Mouse (Mus musculus) heart, postnatal 25 days (tissue): ENCODE measurements around the gene Fam189b. TPM values are rescaled to one million over a fixed set of nuclear protein-coding genes. Genes with fewer than 3 reads are reported as not detected.

Experiments
- microRNA-seq: library from miRNA; unstranded; fragments of <30 nt; microRNA quantifications from one replicate; pipeline ENCODE4 v1.2.0, GENCODE M21; 2022
- total RNA-seq, 2 experiments: library from RNA; stranded (reverse); gene quantifications; 2 replicates each; pipeline ENCODE4 v1.2.3; 2021

Fam189b gene
- total RNA-seq, 2 experiments from 2014 or later, result 5.2 to 5.7 TPM

Small RNA genes within 50 kb of the gene (microRNA-seq; reads per million reads assigned to microRNA genes)
- 58.1 reads per million, percentile 51 among the genes with 10 or more reads in this experiment for gene Mir92b

Other genes starting within 250 kb of the Fam189b start
- gene Ash1l, start 232.5 kb upstream of the Fam189b start, total RNA-seq, result 10 to 100 TPM; 32.0 to 37.0 TPM
- gene Dap3, start 232.0 kb upstream of the Fam189b start, total RNA-seq, result 100 to 1,000 TPM; 138 to 145 TPM
- gene Rusc1, start 89.8 kb upstream of the Fam189b start, total RNA-seq, result 10 to 100 TPM; 20.0 to 22.5 TPM
- gene Gm43738, start 82.0 kb upstream of the Fam189b start, total RNA-seq, result not detected
- 10 to 100 TPM; 20.7 to 22.3 TPM for gene Fdps, start 81.2 kb upstream of the Fam189b start, total RNA-seq
- gene Pklr, start 47.0 kb upstream of the Fam189b start, total RNA-seq, result not detected
- under 1 TPM; 0.16 to 0.61 TPM for gene Hcn3, start 22.9 kb upstream of the Fam189b start, total RNA-seq
- 10 to 100 TPM; 18.1 to 18.7 TPM for gene Clk2, start 18.3 kb upstream of the Fam189b start, total RNA-seq
- 10 to 100 TPM; 48.9 to 50.2 TPM for gene Scamp3, start 5.7 kb upstream of the Fam189b start, total RNA-seq
- gene Gba, start 19.8 kb downstream of the Fam189b start, total RNA-seq, result 10 to 100 TPM; 18.2 to 20.9 TPM
- gene Thbs3, start 32.0 kb downstream of the Fam189b start, total RNA-seq, result 1 to 10 TPM; 6.1 to 7.2 TPM
- 10 to 100 TPM; 62.3 to 62.6 TPM for gene Mtx1, start 43.9 kb downstream of the Fam189b start, total RNA-seq
- gene Muc1, start 45.9 kb downstream of the Fam189b start, total RNA-seq, result under 1 TPM; 0.22 to 0.39 TPM
- gene Krtcap2, start 62.8 kb downstream of the Fam189b start, total RNA-seq, result 10 to 100 TPM; 73.5 to 87.6 TPM
- under 1 TPM; 0.47 to 0.59 TPM for gene Trim46, start 63.2 kb downstream of the Fam189b start, total RNA-seq
- gene Dpm3, start 76.2 kb downstream of the Fam189b start, total RNA-seq, result 10 to 100 TPM; 51.7 to 53.9 TPM
- gene Slc50a1, start 87.4 kb downstream of the Fam189b start, total RNA-seq, result 10 to 100 TPM; 21.0 TPM
- gene Efna1, start 98.0 kb downstream of the Fam189b start, total RNA-seq, result 10 to 100 TPM; 29.4 to 33.5 TPM
- gene Efna3, start 139.8 kb downstream of the Fam189b start, total RNA-seq, result under 1 TPM in 1 of 2 experiments, not detected in 1; 0.31 TPM
- under 1 TPM; 0.31 to 0.47 TPM for gene Efna4, start 154.9 kb downstream of the Fam189b start, total RNA-seq
- gene Adam15, start 166.9 kb downstream of the Fam189b start, total RNA-seq, result 10 to 100 TPM; 52.7 to 68.7 TPM
- gene Dcst2, start 178.8 kb downstream of the Fam189b start, total RNA-seq, result not detected
- gene Dcst1, start 182.1 kb downstream of the Fam189b start, total RNA-seq, result not detected
- 10 to 100 TPM; 20.6 to 25.1 TPM for gene Zbtb7b, start 211.6 kb downstream of the Fam189b start, total RNA-seq
- under 1 TPM; 0.23 to 0.59 TPM for gene Lenep, start 219.7 kb downstream of the Fam189b start, total RNA-seq
- 10 to 100 TPM; 57.5 to 60.8 TPM for gene Flad1, start 228.7 kb downstream of the Fam189b start, total RNA-seq
- gene Cks1b, start 235.2 kb downstream of the Fam189b start, total RNA-seq, result 1 to 10 TPM; 4.1 to 4.7 TPM
- 10 to 100 TPM; 35.7 to 35.8 TPM for gene Shc1, start 235.3 kb downstream of the Fam189b start, total RNA-seq
- 10 to 100 TPM; 13.5 to 18.0 TPM for gene Pygo2, start 247.1 kb downstream of the Fam189b start, total RNA-seq